Mouse (Mus musculus): ENCODE measurements around the gene Gm14781. TPM values are rescaled to one million over a fixed set of nuclear protein-coding genes. Genes with fewer than 3 reads are reported as not detected.
"Not testable (repeated sequence)": the region's sequence is repeated elsewhere in the genome, so short reads cannot be mapped to it uniquely, and the experiment has no call there.

Gene Gm14781
- total RNA-seq (2015; ENCODE audit: low replicate concordance) = not detected in 2 replicates
- total RNA-seq (2017; ENCODE audit: low replicate concordance) = not detected in 2 replicates

GRCm38 (mm10) chrX:91631894-91632293, at the start of gene Gm14781:
Gene Gm14781 (plus strand): TSS chrX:91632194.
- ATAC-seq (replicated peaks; ENCODE audit: low FRiP score, poor library complexity, severe bottlenecking) = not testable (repeated sequence)

GRCm38 (mm10) chrX:91654964-91655575, 23.1 kb downstream of the Gm14781 start:
- not testable (repeated sequence) for ATAC-seq (replicated peaks; ENCODE audit: low FRiP score, poor library complexity, severe bottlenecking)

Other genes with a start within 250 kb of the Gm14781 start
- not detected in 2 replicates for gene Gm5072, start 239.7 kb upstream of the Gm14781 start, total RNA-seq (2015; ENCODE audit: low replicate concordance)
- not detected in 2 replicates for gene Gm5072, start 239.7 kb upstream of the Gm14781 start, total RNA-seq (2017; ENCODE audit: low replicate concordance)
- gene Gm8914, start 152.1 kb upstream of the Gm14781 start, total RNA-seq (2015; ENCODE audit: low replicate concordance) = not detected in 2 replicates
- not detected in 2 replicates for gene Gm8914, start 152.1 kb upstream of the Gm14781 start, total RNA-seq (2017; ENCODE audit: low replicate concordance)
- not detected in 2 replicates for gene 1700084M14Rik, start 56.3 kb upstream of the Gm14781 start, total RNA-seq (2015; ENCODE audit: low replicate concordance)
- gene 1700084M14Rik, start 56.3 kb upstream of the Gm14781 start, total RNA-seq (2017; ENCODE audit: low replicate concordance) = not detected in 2 replicates
- gene Mageb5, start 150.8 kb downstream of the Gm14781 start, total RNA-seq (2015; ENCODE audit: low replicate concordance) = not detected in 2 replicates
- gene Mageb5, start 150.8 kb downstream of the Gm14781 start, total RNA-seq (2017; ENCODE audit: low replicate concordance) = not detected in 2 replicates

All from erythroid progenitor cell, adult 5-6 weeks (primary cell).